Mouse (Mus musculus) C2C12 (cell line): Measurements from ENCODE around the gene Hist1h2ag.

Source experiments
- CTCF ChIP-seq: IDR thresholded peaks from one replicate; pipeline ENCODE4 v1.5.1; 2011; ENCODE audit not compliant: control insufficient read depth, insufficient read depth, insufficient read length
- MAX ChIP-seq: IDR thresholded peaks from one replicate; pipeline ENCODE4 v1.6.1; 2011; ENCODE audit warnings: mild to moderate bottlenecking, control low read depth
- MYOD1 ChIP-seq: IDR thresholded peaks from one replicate; pipeline ENCODE4 v1.6.1; 2011; ENCODE audit warnings: low read depth; ENCODE audit not compliant: control insufficient read depth, insufficient read length
- MYOG ChIP-seq: IDR thresholded peaks from one replicate; pipeline ENCODE4 v1.6.1; 2011; ENCODE audit not compliant: control insufficient read depth, insufficient read length; ENCODE audit errors: extremely low read depth
- USF1 ChIP-seq: IDR thresholded peaks from one replicate; pipeline ENCODE4 v1.6.1; 2011; ENCODE audit warnings: low read depth, mild to moderate bottlenecking, control low read depth, moderate library complexity

GRCm38 (mm10) chr13:22001346-22001745 is 41.4 kb downstream of the Hist1h2ag start:
- no peak for TF ChIP-seq CTCF
- no peak for TF ChIP-seq MAX
- TF ChIP-seq MYOG = no peak
- TF ChIP-seq USF1 = no peak
- TF ChIP-seq MYOD1 = no peak
